Mouse (Mus musculus) lung, embryonic 15.5 days (tissue): ENCODE results near the gene Serinc2. TPM values are rescaled to one million over a fixed set of nuclear protein-coding genes. Genes with fewer than 3 reads are reported as not detected.
A peak's percentile ranks its signal among the peaks of the same experiment; 100 is the strongest.

Experiments
- ATAC-seq: fragments of 200-750 bp; cut with Nextera tagmentation; 2 replicates; pipeline ENCODE4 v1.8.0; 2017; ENCODE audit warnings: moderate number of reproducible peaks, borderline replicate concordance; ENCODE audit not compliant: low FRiP score, low TSS enrichment; ENCODE audit errors: extremely low read depth
- H3K27ac ChIP-seq: fragments of 300-500 bp; sonication (generic); 2 replicates; pipeline ENCODE4 v1.5.1; 2015; ENCODE audit warnings: moderate library complexity, mild to moderate bottlenecking, inconsistent platforms
- H3K27me3 ChIP-seq: fragments of 300-500 bp; sonication (generic); 2 replicates; pipeline ENCODE4 v1.6.1; 2015; ENCODE audit warnings: inconsistent platforms
- H3K36me3 ChIP-seq: fragments of 300-500 bp; sonication (generic); 2 replicates; pipeline ENCODE4 v1.6.1; 2015; ENCODE audit warnings: inconsistent platforms
- H3K4me1 ChIP-seq: fragments of 300-500 bp; sonication (generic); 2 replicates; pipeline ENCODE4 v1.6.1; 2015; ENCODE audit warnings: inconsistent platforms
- H3K4me2 ChIP-seq: fragments of 300-500 bp; sonication (generic); 2 replicates; pipeline ENCODE4 v1.6.1; 2015; ENCODE audit warnings: inconsistent platforms, mild to moderate bottlenecking, moderate library complexity
- H3K4me3 ChIP-seq: fragments of 300-500 bp; sonication (generic); 2 replicates; pipeline ENCODE4 v1.5.1; 2015; ENCODE audit warnings: mild to moderate bottlenecking, inconsistent platforms
- H3K9ac ChIP-seq: fragments of 300-500 bp; sonication (generic); 2 replicates; pipeline ENCODE4 v1.6.1; 2015; ENCODE audit warnings: inconsistent platforms
- H3K9me3 ChIP-seq: fragments of 300-500 bp; sonication (generic); 2 replicates; pipeline ENCODE4 v1.6.1; 2016; ENCODE audit warnings: inconsistent platforms
- WGBS: fragments of 180-500 bp; shearing (Covaris S2); methylation state at CpG from one replicate; pipeline ENCODE4 v1.1.7; 2015; 5-methylcytosine and 5-hydroxymethylcytosine counted together
- polyA plus RNA-seq: library from polyadenylated mRNA; unstranded; fragments of >200 nt; fragmentation: Nextera tagmentation; extraction: Ambion mirVana; gene quantifications from 2 replicates; pipeline ENCODE4 v1.2.1, GENCODE M21; 2015

Serinc2 gene
- polyA plus RNA-seq, 1 experiment from 2014 or later: 19.0 TPM

- Histone ChIP-seq H3K27me3 (peaks cover 34% of the 10 kb centered on the region), H3K4me3 (no peak overlapping the region), H3K36me3 (peaks cover 6% of the 10 kb centered on the region; the same call in 1 of the 2 replicates), H3K27ac (no peak overlapping the region), H3K9ac (no peak overlapping the region), H3K4me2 (no peak overlapping the region), H3K9me3 (no peaks in the 10 kb centered on the region), H3K4me1 (peaks cover 30% of the 10 kb centered on the region)
- WGBS: 76% methylated on average over 3 of the region's 3 CpGs
- no peak for ATAC-seq
These were observed 33.5 kb upstream of the Serinc2 start for GRCm38 (mm10) chr4:130312526-130312925.

DNA sequence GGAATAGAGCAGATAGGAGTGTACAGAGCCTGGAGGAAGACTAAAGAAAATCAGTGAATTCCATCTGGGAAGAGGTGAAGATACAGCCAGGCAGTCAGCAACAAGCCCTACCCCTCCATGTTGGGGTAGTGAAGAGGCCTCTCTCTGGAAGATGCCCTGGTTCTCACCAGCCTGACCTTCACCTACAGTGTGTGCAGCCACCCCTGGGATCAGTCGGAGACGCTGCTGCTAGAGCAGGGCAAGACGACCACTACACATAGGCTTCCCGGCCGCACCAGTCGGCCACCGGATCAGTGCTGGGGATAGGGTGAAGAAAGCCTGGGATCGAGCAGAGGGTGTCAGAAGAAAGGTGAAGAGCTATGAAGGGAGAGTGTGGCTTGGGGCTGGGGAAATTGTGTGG is 30.2 kb upstream of the Serinc2 start:
- peaks cover 17% of the 10 kb centered on the region for H3K4me1 ChIP-seq
- ATAC-seq: no peak
- peak overlapping the region; percentile 49; the same call in 1 of the 2 replicates for H3K4me3 ChIP-seq
- H3K36me3 ChIP-seq: no peaks in the 10 kb centered on the region
- peaks cover 43% of the 10 kb centered on the region for H3K27me3 ChIP-seq
- no peak overlapping the region for H3K27ac ChIP-seq
- WGBS: 46% methylated on average over 8 of the region's 8 CpGs
- H3K9me3 ChIP-seq: no peaks in the 10 kb centered on the region
- H3K9ac ChIP-seq: no peak overlapping the region
- peak overlapping the region; percentile 97 for H3K4me2 ChIP-seq

DNA sequence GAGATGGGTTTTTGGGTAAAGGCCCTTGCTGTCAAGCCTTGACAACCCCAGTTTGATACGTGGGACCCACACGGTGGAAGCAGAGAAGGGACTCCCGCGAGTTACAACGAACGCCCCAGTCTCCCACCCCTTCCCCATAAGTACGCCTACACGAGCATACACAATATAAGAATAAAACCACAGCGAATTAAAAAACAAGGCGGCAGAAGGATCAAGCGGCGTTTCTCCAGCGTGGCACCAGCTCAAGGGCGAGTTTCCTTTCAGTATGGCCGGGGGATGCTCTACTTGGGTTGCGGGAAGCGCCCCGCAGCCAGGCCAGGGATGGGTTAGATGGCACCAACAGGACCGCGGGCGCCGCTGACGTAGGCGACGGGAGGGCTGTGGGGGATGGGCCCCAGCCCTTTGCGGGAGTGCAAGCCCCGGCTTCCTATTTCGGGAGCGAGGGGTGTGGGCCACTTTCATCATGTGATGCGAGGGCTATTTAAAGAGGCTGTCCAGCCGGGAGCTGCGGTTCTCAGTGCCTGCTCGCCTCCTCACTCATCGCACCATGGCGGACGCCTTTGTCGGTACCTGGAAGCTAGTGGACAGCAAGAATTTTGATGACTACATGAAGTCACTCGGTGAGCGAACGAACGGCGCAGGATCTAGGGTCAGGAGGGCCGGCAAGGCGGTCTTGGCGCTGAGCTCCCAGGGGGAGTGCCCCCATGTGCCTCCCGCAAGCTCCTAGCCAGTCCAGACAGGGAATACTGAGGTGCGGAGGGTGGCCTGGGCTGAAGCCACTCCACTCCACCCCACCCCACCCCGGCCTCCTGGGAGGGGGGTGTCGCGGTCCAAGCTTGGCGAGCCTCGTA is 29.5 kb upstream of the Serinc2 start, which contains the start of the genes Fabp3 and Gm10570:
TSS of gene Fabp3 (plus strand) at position 365 of the 851 bp plus-strand sequence.
TSS of gene Gm10570 (minus strand) at position 444 of the 851 bp plus-strand sequence.
- Histone ChIP-seq H3K4me1 (peaks cover 17% of the 10 kb centered on the region), H3K27me3 (peaks cover 43% of the 10 kb centered on the region), H3K27ac (no peak within 1 kb of the TSS), H3K4me2 (peak within 1 kb of the TSS; percentile 97), H3K4me3 (peak within 1 kb of the TSS; percentile 49), H3K36me3 (no peaks in the 10 kb centered on the region), H3K9me3 (no peaks in the 10 kb centered on the region), H3K9ac (peak within 1 kb of the TSS; percentile 31)
- ATAC-seq: peak; percentile 72; the same call in 1 of the 2 replicates
- under 1% methylated on average over 52 of the region's 52 CpGs for WGBS

DNA sequence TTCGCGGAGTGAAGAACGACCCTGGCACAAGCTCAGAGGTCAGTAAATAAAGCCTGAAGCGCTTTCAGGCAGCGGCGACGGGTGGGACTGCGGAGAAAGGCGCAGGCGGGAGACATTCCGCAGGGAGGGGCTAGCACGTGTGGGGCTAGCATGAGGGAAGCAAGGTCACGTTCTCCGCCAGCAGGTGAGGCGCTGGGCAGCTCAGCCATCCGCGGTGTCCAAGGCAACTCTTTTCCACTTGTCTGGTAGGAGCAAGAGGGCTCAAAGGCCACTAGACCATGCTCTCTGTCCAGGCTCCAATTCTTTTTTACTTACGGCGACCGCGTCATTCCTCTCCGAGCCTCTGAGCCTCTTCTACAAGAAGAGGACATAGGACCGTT is 28.8 kb upstream of the Serinc2 start:
- Histone ChIP-seq H3K27ac (no peak overlapping the region), H3K4me3 (peak overlapping the region; percentile 49), H3K9ac (0 out of 2 replicates have a peak overlapping the region, but pooled peaks have one; percentile 26), H3K27me3 (peaks cover 43% of the 10 kb centered on the region), H3K36me3 (no peaks in the 10 kb centered on the region), H3K9me3 (no peaks in the 10 kb centered on the region), H3K4me2 (peak overlapping the region; percentile 97), H3K4me1 (peaks cover 17% of the 10 kb centered on the region)
- ATAC-seq: peak; percentile 32; the same call in 1 of the 2 replicates
- 2% methylated on average over 23 of the region's 23 CpGs for WGBS

DNA sequence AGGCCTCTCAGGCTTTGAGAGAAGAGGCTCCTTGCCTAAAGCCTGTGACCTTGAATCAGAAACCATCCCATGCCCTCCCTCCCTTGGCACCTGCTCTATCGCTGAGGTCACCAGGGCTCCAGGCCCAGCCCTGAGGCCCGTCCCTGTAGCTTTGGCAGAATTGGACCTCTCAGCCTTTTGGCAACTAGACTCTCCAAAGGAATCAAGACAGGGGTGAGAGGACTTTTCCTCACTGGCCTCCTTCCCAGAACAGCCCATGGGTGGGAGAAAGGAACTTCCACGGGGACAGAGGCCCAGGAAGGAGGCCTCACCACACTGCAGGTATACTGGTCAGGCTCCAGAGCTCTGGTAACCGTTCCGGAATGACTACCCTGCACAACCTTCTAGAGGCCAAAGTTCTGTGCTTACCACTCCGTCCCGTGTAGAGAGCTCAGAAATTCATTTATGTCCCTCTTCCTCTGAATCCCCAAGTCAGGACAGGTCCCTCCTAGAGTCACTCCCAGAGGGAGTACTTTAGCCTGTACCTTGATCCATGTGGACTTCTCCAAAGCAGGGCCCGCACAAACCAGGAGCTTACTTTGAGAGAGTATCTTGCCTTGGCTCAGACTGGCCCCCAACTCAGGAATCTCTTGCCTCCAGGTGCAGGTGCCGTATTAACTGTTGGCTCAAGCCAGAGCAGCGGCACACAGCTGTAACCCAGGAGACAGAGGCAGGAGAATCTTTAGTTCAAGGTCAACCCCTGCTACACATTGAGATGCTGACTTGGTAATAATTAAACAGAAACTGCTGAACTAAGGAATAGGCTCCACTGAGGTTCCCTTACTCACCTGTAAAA is 28.0 kb upstream of the Serinc2 start:
- ATAC-seq: no peak
- H3K27me3 ChIP-seq: peaks cover 43% of the 10 kb centered on the region
- peaks cover 17% of the 10 kb centered on the region for H3K4me1 ChIP-seq
- H3K4me2 ChIP-seq: no peak overlapping the region
- H3K4me3 ChIP-seq: no peak overlapping the region
- no peaks in the 10 kb centered on the region for H3K36me3 ChIP-seq
- no peak overlapping the region for H3K27ac ChIP-seq
- no peak overlapping the region for H3K9ac ChIP-seq
- WGBS: 68% methylated on average over 10 of the region's 10 CpGs
- no peaks in the 10 kb centered on the region for H3K9me3 ChIP-seq

DNA sequence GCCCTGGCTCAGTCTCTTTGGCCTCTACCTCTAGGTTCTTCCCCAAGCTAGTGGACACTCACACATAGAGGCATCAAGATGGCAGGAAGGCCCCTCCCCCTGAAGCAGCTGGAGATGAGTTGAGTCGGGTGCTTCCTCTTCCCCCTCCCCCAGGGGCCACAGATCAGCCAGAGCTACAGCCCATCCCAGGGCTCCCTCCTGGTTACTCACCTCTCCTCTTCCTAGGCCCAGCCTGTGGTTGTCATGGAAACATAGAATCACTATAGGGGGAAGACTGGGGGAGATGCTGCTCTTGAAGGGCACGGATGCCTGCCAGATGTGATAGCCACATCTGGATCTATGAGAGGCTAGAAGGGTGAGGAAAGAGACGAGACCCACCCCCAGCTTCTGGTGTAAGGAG is 25.7 kb upstream of the Serinc2 start:
- H3K27me3 ChIP-seq: peaks cover 32% of the 10 kb centered on the region
- no peaks in the 10 kb centered on the region for H3K9me3 ChIP-seq
- WGBS: 23% methylated on average over 3 of the region's 3 CpGs
- H3K4me1 ChIP-seq: peaks cover 17% of the 10 kb centered on the region
- no peaks in the 10 kb centered on the region for H3K36me3 ChIP-seq
- H3K4me2 ChIP-seq: no peak overlapping the region
- H3K27ac ChIP-seq: no peak overlapping the region
- no peak for ATAC-seq
- no peak overlapping the region for H3K9ac ChIP-seq
- no peak overlapping the region for H3K4me3 ChIP-seq

DNA sequence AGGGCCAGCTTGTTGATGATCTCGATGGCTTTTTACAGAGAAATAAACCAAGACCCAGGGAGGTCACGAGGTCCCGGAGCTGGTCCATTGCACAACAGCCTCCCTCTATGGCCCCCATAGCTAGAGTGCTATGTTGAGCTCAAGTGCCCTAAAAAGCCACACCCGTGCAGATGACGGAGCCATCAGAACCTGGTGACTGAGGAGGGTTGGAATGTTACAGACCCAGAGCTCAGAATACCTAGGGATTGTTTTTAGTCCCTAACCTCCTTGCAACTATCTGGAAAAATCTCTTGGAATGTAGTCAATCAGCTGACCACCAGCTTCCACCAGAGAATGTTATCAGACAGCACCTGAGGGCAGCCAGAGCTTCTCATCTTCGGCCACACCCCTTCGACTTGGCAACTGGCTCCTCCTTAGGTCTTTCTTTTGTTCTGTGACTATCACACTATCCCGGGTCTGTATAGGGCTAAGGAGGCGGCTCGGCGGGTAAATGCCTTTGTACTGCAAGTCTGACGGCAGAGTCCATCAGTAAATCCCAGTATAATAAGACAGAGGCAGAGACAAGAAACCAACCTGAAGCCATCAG is 23.4 kb upstream of the Serinc2 start:
- 42% methylated on average over 12 of the region's 12 CpGs for WGBS
- Histone ChIP-seq H3K9me3 (no peaks in the 10 kb centered on the region), H3K4me2 (no peak overlapping the region), H3K27ac (no peak overlapping the region), H3K4me1 (no peaks in the 10 kb centered on the region), H3K9ac (no peak overlapping the region), H3K4me3 (no peak overlapping the region), H3K27me3 (peaks cover 9% of the 10 kb centered on the region), H3K36me3 (no peaks in the 10 kb centered on the region)
- ATAC-seq: no peak

GRCm38 (mm10) chr4:130299629-130300018 is 20.6 kb upstream of the Serinc2 start:
- Histone ChIP-seq H3K27ac (no peak overlapping the region), H3K4me2 (no peak overlapping the region), H3K4me3 (no peak overlapping the region), H3K4me1 (no peaks in the 10 kb centered on the region), H3K36me3 (no peaks in the 10 kb centered on the region), H3K9ac (no peak overlapping the region), H3K27me3 (no peaks in the 10 kb centered on the region), H3K9me3 (no peaks in the 10 kb centered on the region)
- WGBS: 84% methylated on average over 8 of the region's 8 CpGs
- ATAC-seq: no peak

DNA sequence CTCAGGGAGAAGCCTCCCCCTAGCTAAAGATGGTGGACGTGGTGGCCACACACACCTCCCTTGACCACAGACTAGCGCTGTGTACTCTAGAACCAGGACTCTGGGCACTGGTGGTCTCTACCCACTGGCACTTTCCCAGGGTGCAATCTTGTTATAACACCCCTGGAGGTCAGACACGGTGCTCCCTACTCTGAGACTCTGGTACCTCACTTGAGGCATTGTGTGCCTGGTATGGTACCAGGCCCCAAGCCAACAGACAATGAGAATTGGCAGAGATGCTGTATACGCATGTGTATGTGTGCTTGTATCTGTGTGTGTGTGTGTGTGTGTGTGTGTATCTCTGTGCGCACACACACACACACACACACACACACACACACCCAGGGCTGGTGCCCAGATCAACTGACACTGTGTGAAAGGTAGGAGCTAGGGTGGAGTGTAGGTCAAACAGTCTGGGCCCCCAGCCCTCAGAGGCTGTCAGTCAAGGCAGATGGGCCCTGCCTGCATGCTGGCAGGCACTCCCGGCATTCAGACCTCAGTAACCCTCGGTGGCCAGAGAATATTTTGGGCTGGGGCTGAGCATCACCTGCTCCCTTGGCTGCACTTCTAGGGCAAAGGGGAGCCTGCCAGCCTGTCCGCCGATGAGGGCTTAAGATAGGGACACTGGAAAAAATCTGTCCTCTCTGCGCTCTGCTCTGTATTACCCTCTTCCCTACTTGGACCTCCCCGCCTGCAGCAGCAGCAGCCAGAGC is 20.0 kb upstream of the Serinc2 start:
- no peaks in the 10 kb centered on the region for H3K27me3 ChIP-seq
- H3K36me3 ChIP-seq: no peaks in the 10 kb centered on the region
- no peak overlapping the region for H3K4me2 ChIP-seq
- no peaks in the 10 kb centered on the region for H3K9me3 ChIP-seq
- no peak overlapping the region for H3K9ac ChIP-seq
- no peak overlapping the region for H3K4me3 ChIP-seq
- ATAC-seq: no peak
- no peaks in the 10 kb centered on the region for H3K4me1 ChIP-seq
- no peak overlapping the region for H3K27ac ChIP-seq
- WGBS: 71% methylated on average over 11 of the region's 11 CpGs

- WGBS: 20% methylated on average over 13 of the region's 13 CpGs
- ATAC-seq: no peak
These were observed 18.1 kb upstream of the Serinc2 start for GRCm38 (mm10) chr4:130297123-130297529.

More at GRCm38 (mm10) chr4:130297123-130297529, 18.1 kb upstream of the Serinc2 start:
- Histone ChIP-seq H3K9me3 (no peaks in the 10 kb centered on the region), H3K27me3 (no peaks in the 10 kb centered on the region), H3K27ac (no peak overlapping the region), H3K36me3 (no peaks in the 10 kb centered on the region), H3K4me1 (no peaks in the 10 kb centered on the region), H3K4me2 (no peak overlapping the region), H3K9ac (no peak overlapping the region), H3K4me3 (no peak overlapping the region)
